Mouse (Mus musculus) MEL (cell line): ENCODE results near the gene Hoxd13. TPM values are rescaled to one million over a fixed set of nuclear protein-coding genes. Genes with fewer than 3 reads are reported as not detected.

Experiments used
- DNase-seq: peaks from one replicate; pipeline ENCODE4 v3.0.0; 2011; ENCODE audit warnings: low read depth, low spot score
- H3K27ac ChIP-seq: 2 replicates; pipeline ENCODE4 v1.5.1; 2012; ENCODE audit warnings: low read depth, mild to moderate bottlenecking, control low read depth, low read length, moderate library complexity; ENCODE audit not compliant: control insufficient read depth
- H3K27me3 ChIP-seq, 2 experiments: fragments of 150-350 bp in 1 of 2; sonication (generic) in 1 of 2; 2 replicates each; pipeline ENCODE4 v1.6.1; 2012; ENCODE audit warnings: low read length in 2 of 2, mild to moderate bottlenecking in 2 of 2, improper control_type of control experiment in 1 of 2, moderate library complexity in 1 of 2; ENCODE audit not compliant: insufficient read depth in 2 of 2, control insufficient read depth in 1 of 2
- H3K36me3 ChIP-seq, 2 experiments: 2 replicates each; pipeline ENCODE4 v1.6.1; 2012 to 2014; ENCODE audit warnings: low read length in 2 of 2, improper control_type of control experiment in 1 of 2, inconsistent platforms in 1 of 2, mild to moderate bottlenecking in 1 of 2; ENCODE audit not compliant: insufficient read depth in 2 of 2, control insufficient read depth in 1 of 2
- H3K4me1 ChIP-seq, 2 experiments: fragments of 150-350 bp in 1 of 2; sonication (generic) in 1 of 2; 2 replicates each; pipeline ENCODE4 v1.6.1; 2012; ENCODE audit warnings: low read length in 2 of 2, improper control_type of control experiment in 1 of 2, mild to moderate bottlenecking in 1 of 2; ENCODE audit not compliant: insufficient read depth in 2 of 2, control insufficient read depth in 1 of 2
- H3K4me3 ChIP-seq, 2 experiments: fragments of 150-350 bp in 1 of 2; sonication (generic) in 1 of 2; 2 replicates each; pipeline ENCODE4 v1.5.1; 2012; ENCODE audit warnings: low read depth in 2 of 2, low read length in 2 of 2, mild to moderate bottlenecking in 2 of 2, moderate library complexity in 2 of 2, control low read depth in 1 of 2, improper control_type of control experiment in 1 of 2; ENCODE audit not compliant: control insufficient read depth in 1 of 2, insufficient read depth in 1 of 2
- H3K79me2 ChIP-seq: 2 replicates; pipeline ENCODE4 v1.6.1; 2012; ENCODE audit warnings: mild to moderate bottlenecking, low read length, moderate library complexity; ENCODE audit not compliant: control insufficient read depth, poor library complexity, insufficient read depth
- H3K9ac ChIP-seq: 2 replicates; pipeline ENCODE4 v1.6.1; 2012; ENCODE audit warnings: low read depth, mild to moderate bottlenecking, control low read depth, low read length, moderate library complexity; ENCODE audit not compliant: control insufficient read depth, poor library complexity, severe bottlenecking
- H3K9me3 ChIP-seq: fragments of 150-350 bp; sonication (generic); replicated peaks from 2 replicates; pipeline ENCODE4 v1.6.1; 2012; ENCODE audit warnings: mild to moderate bottlenecking, low read length, improper control_type of control experiment, moderate library complexity; ENCODE audit not compliant: insufficient read depth
- CHD1 ChIP-seq: IDR thresholded peaks from 2 replicates; pipeline ENCODE4 v1.6.1; 2012; ENCODE audit warnings: low read depth, mild to moderate bottlenecking, inconsistent platforms, low read length, improper control_type of control experiment
- CHD2 ChIP-seq: IDR thresholded peaks from 2 replicates; pipeline ENCODE4 v1.6.1; 2011; ENCODE audit warnings: low read length, improper control_type of control experiment
- CTCF ChIP-seq, 3 experiments: IDR thresholded peaks in 2 of 3; conservative IDR thresholded peaks in 1 of 3; 2 replicates each; pipeline ENCODE4 v1.5.1; 2011 to 2012; ENCODE audit warnings: low read length in 3 of 3, low read depth in 2 of 3, mild to moderate bottlenecking in 2 of 3, improper control_type of control experiment in 1 of 3, inconsistent platforms in 1 of 3, mixed read lengths in 1 of 3, moderate library complexity in 1 of 3; ENCODE audit not compliant: control insufficient read depth in 1 of 3, insufficient read depth in 1 of 3, poor library complexity in 1 of 3, severe bottlenecking in 1 of 3
- ELF1 ChIP-seq: IDR thresholded peaks from 2 replicates; pipeline ENCODE4 v1.6.1; 2014; ENCODE audit warnings: low read depth, mild to moderate bottlenecking, inconsistent platforms, low read length, improper control_type of control experiment, moderate library complexity
- GABPA ChIP-seq: IDR thresholded peaks from 2 replicates; pipeline ENCODE4 v1.6.1; 2012; ENCODE audit warnings: low read depth, mild to moderate bottlenecking, inconsistent platforms, low read length, improper control_type of control experiment, moderate library complexity
- GATA1 ChIP-seq: IDR thresholded peaks from 2 replicates; pipeline ENCODE4 v1.6.1; 2011; ENCODE audit warnings: low read depth, low read length, improper control_type of control experiment
- JUND ChIP-seq: IDR thresholded peaks from 2 replicates; pipeline ENCODE4 v1.6.1; 2011; ENCODE audit warnings: low read depth, mild to moderate bottlenecking, improper control_type of control experiment, low read length
- MAFK ChIP-seq: IDR thresholded peaks from 2 replicates; pipeline ENCODE4 v1.6.1; 2011; ENCODE audit warnings: low read depth, mild to moderate bottlenecking, low read length, improper control_type of control experiment, borderline replicate concordance
- MAX ChIP-seq: IDR thresholded peaks from 2 replicates; pipeline ENCODE4 v1.6.1; 2011; ENCODE audit warnings: low read length, improper control_type of control experiment
- MYC ChIP-seq: IDR thresholded peaks from 2 replicates; pipeline ENCODE4 v1.6.1; 2011; ENCODE audit warnings: low read depth, mild to moderate bottlenecking, low read length, improper control_type of control experiment, moderate library complexity
- NELFE ChIP-seq: IDR thresholded peaks from 2 replicates; pipeline ENCODE4 v1.6.1; 2011; ENCODE audit warnings: low read depth, low read length, improper control_type of control experiment
- POLR2A ChIP-seq, 2 experiments: IDR thresholded peaks; 2 replicates each; pipeline ENCODE4 v1.6.1; 2011 to 2012; ENCODE audit warnings: low read length in 2 of 2, mild to moderate bottlenecking in 2 of 2, control low read depth in 1 of 2, improper control_type of control experiment in 1 of 2, low read depth in 1 of 2, moderate library complexity in 1 of 2; ENCODE audit not compliant: control insufficient read depth in 1 of 2, insufficient read depth in 1 of 2, poor library complexity in 1 of 2
- POLR2AphosphoS5 ChIP-seq: IDR thresholded peaks from 2 replicates; pipeline ENCODE4 v1.6.1; 2012; ENCODE audit warnings: low read depth, borderline replicate concordance, mild to moderate bottlenecking, inconsistent platforms, low read length, moderate library complexity, mixed read lengths
- TAL1 ChIP-seq: IDR thresholded peaks from 2 replicates; pipeline ENCODE4 v1.6.1; 2012; ENCODE audit warnings: mild to moderate bottlenecking, inconsistent platforms, low read length, moderate library complexity, mixed read lengths
- TCF12 ChIP-seq: IDR thresholded peaks from 2 replicates; pipeline ENCODE4 v1.6.1; 2014; ENCODE audit warnings: low read depth, mild to moderate bottlenecking, inconsistent platforms, low read length, improper control_type of control experiment, moderate library complexity
- UBTF ChIP-seq: IDR thresholded peaks from 2 replicates; pipeline ENCODE4 v1.6.1; 2012; ENCODE audit warnings: low read depth, mild to moderate bottlenecking, inconsistent platforms, low read length, improper control_type of control experiment, moderate library complexity, borderline replicate concordance; ENCODE audit not compliant: insufficient read depth
- USF1 ChIP-seq: IDR thresholded peaks from 2 replicates; pipeline ENCODE4 v1.6.1; 2014; ENCODE audit warnings: low read depth, mild to moderate bottlenecking, inconsistent platforms, low read length, improper control_type of control experiment, moderate library complexity
- USF2 ChIP-seq, 2 experiments: IDR thresholded peaks; 2 replicates each; pipeline ENCODE4 v1.6.1; 2011 to 2012; ENCODE audit warnings: improper control_type of control experiment in 2 of 2, low read length in 2 of 2, borderline replicate concordance in 1 of 2, inconsistent platforms in 1 of 2, low read depth in 1 of 2, mild to moderate bottlenecking in 1 of 2; ENCODE audit not compliant: insufficient read depth in 1 of 2
- ZC3H11A ChIP-seq: IDR thresholded peaks from 2 replicates; pipeline ENCODE4 v1.6.1; 2012; ENCODE audit warnings: low read depth, mild to moderate bottlenecking, inconsistent platforms, low read length, improper control_type of control experiment
- ZKSCAN1 ChIP-seq: IDR thresholded peaks from 2 replicates; pipeline ENCODE4 v1.6.1; 2012; ENCODE audit warnings: low read depth, mild to moderate bottlenecking, inconsistent platforms, low read length, improper control_type of control experiment, moderate library complexity
- ZNF384 ChIP-seq: IDR thresholded peaks from 2 replicates; pipeline ENCODE4 v1.6.1; 2012; ENCODE audit warnings: low read depth, mild to moderate bottlenecking, inconsistent platforms, low read length, improper control_type of control experiment
- polyA plus RNA-seq, 2 experiments: library from polyadenylated mRNA; stranded (reverse) in 1 of 2; unstranded in 1 of 2; fragments of >175 nt in 1 of 2; fragments of >200 nt in 1 of 2; gene quantifications; 2 replicates each; pipeline versions ENCODE4 v1.2.1 to v1.2.4; 2012; ENCODE audit warnings: low replicate concordance in 2 of 2, low read depth in 1 of 2; ENCODE audit not compliant: insufficient read length in 2 of 2, insufficient read depth in 1 of 2, missing spikeins in 1 of 2
- total RNA-seq: library from RNA; depleted of rRNA; stranded (reverse); fragments of 300-350 nt; gene quantifications from 2 replicates; pipeline ENCODE4 v1.2.3, GENCODE M21; 2012

Hoxd13 gene
- total and polyA plus RNA-seq, 3 experiments = not detected

- Histone ChIP-seq H3K9ac (no peak overlapping the region), H3K27ac (no peak overlapping the region), H3K79me2 (no peaks in the 10 kb centered on the region), H3K4me1 (no peaks in the 10 kb centered on the region), H3K4me3 (no peak overlapping the region), H3K9me3 (no peaks in the 10 kb centered on the region), H3K36me3 (no peaks in the 10 kb centered on the region), H3K27me3 (peaks cover 0 to 2% of the 10 kb centered on the region in 2 experiments; a peak in 3 of 4 replicates)
- TF ChIP-seq ZKSCAN1 = no peak
- TF ChIP-seq CTCF (IDR thresholded peaks at IDR 0.05 in 2 of 3, conservative IDR thresholded peaks at IDR 0.05 in 1 of 3; ENCODE audit: control insufficient read depth in 1 of 3, insufficient read depth in 1 of 3, low read depth in 2 of 3, low read length in 3 of 3, poor library complexity in 1 of 3, severe bottlenecking in 1 of 3) = no peak
- no peak for TF ChIP-seq ELF1
- no peak for DNase-seq
Measured at GRCm38 (mm10) chr2:74688795-74689573, 20.9 kb downstream of the Hoxd13 start.

DNA sequence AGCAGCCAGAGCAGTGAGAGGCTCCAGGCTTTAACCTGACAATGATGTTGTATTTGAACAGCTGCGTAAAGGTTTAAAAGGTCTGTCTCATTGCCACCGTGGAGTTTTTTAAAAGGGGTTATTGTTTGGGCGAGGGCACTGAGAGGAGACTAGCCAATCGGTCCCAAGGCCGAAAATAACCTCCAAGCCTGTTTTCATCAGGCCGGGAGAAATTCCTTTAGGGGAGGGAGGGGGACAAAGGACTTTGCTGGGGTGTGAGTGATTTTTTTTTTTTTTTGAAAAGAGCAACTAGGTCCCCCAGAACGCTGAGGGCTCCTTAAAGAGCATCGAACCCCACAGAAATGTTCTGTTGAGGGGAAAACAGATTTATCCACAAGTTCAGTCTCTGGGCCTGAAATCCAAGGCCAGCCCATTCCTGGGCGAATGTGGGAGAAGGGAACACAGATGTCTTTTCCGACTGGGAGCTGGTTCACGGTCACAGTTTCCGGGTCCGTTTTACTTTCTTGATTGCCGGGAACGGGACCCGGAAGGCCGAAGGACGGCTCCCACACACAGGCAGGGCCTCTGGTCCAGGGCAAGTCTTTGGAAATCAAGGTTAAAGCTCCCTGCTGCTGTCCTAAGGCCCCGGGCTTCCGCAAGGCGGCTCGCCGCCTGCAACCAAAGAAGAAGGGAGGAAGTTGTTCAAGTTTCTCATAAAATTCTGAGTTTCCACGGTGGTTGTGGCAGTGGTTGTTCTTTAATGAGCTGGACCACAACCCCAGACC lies 21.6 kb downstream of the Hoxd13 start:
- Histone ChIP-seq H3K4me1 (no peaks in the 10 kb centered on the region), H3K9me3 (no peaks in the 10 kb centered on the region), H3K4me3 (no peak overlapping the region), H3K9ac (no peak overlapping the region), H3K27ac (no peak overlapping the region), H3K79me2 (no peaks in the 10 kb centered on the region), H3K27me3 (no peaks in the 10 kb centered on the region; a peak in 1 of 4 replicates), H3K36me3 (no peaks in the 10 kb centered on the region)
- no peak for DNase-seq
- TF ChIP-seq USF2 (IDR thresholded peaks at IDR 0.05; ENCODE audit: borderline replicate concordance in 1 of 2, insufficient read depth in 1 of 2, low read depth in 1 of 2, low read length in 2 of 2) (no peak), TCF12 (no peak), UBTF (no peak), ZC3H11A (no peak), POLR2AphosphoS5 (no peak), ELF1 (no peak), TAL1 (no peak), POLR2A (IDR thresholded peaks at IDR 0.05; ENCODE audit: control insufficient read depth in 1 of 2, insufficient read depth in 1 of 2, low read depth in 1 of 2, low read length in 2 of 2, poor library complexity in 1 of 2) (no peak), CHD2 (no peak), MYC (no peak), MAFK (no peak), GABPA (no peak), CHD1 (no peak), JUND (no peak), MAX (no peak), GATA1 (no peak), ZNF384 (no peak), ZKSCAN1 (no peak), USF1 (no peak), NELFE (no peak)
